Mouse (Mus musculus) limb, embryonic 13.5 days (tissue): ENCODE measurements around the gene Srrm4. TPM values are rescaled to one million over a fixed set of nuclear protein-coding genes. Genes with fewer than 3 reads are reported as not detected.

Experiments used
- ATAC-seq: fragments of 200-750 bp; cut with Nextera tagmentation; 2 replicates; pipeline ENCODE4 v1.8.0; 2017; ENCODE audit warnings: low read depth, moderate number of reproducible peaks, moderate TSS enrichment; ENCODE audit not compliant: low FRiP score
- H3K27ac ChIP-seq: fragments of 300-500 bp; sonication (generic); 2 replicates; pipeline ENCODE4 v1.5.1; 2015; ENCODE audit warnings: inconsistent platforms, mild to moderate bottlenecking, moderate library complexity
- H3K27me3 ChIP-seq: fragments of 300-500 bp; sonication (generic); 2 replicates; pipeline ENCODE4 v1.6.1; 2015; ENCODE audit warnings: mild to moderate bottlenecking, inconsistent platforms
- H3K36me3 ChIP-seq: fragments of 300-500 bp; sonication (generic); 2 replicates; pipeline ENCODE4 v1.6.1; 2015; ENCODE audit warnings: inconsistent platforms, mild to moderate bottlenecking, moderate library complexity
- H3K4me1 ChIP-seq: fragments of 300-500 bp; sonication (generic); 2 replicates; pipeline ENCODE4 v1.6.1; 2015; ENCODE audit warnings: inconsistent platforms
- H3K4me2 ChIP-seq: fragments of 300-500 bp; sonication (generic); replicated peaks from 2 replicates; pipeline ENCODE4 v1.6.1; 2015; ENCODE audit warnings: inconsistent platforms, mild to moderate bottlenecking, moderate library complexity
- H3K4me3 ChIP-seq: fragments of 300-500 bp; sonication (generic); 2 replicates; pipeline ENCODE4 v1.5.1; 2015; ENCODE audit warnings: moderate library complexity, mild to moderate bottlenecking, inconsistent platforms
- H3K9ac ChIP-seq: fragments of 300-500 bp; sonication (generic); 2 replicates; pipeline ENCODE4 v1.6.1; 2015; ENCODE audit warnings: mild to moderate bottlenecking, inconsistent platforms
- H3K9me3 ChIP-seq: fragments of 300-500 bp; sonication (generic); 2 replicates; pipeline ENCODE4 v1.6.1; 2016; ENCODE audit warnings: inconsistent platforms
- WGBS: fragments of 180-500 bp; shearing (Covaris S2); methylation state at CpG from one replicate; pipeline ENCODE4 v1.1.7; 2015; 5-methylcytosine and 5-hydroxymethylcytosine counted together
- polyA plus RNA-seq: library from polyadenylated mRNA; unstranded; fragments of >200 nt; fragmentation: Nextera tagmentation; extraction: Ambion mirVana; gene quantifications from 2 replicates; pipeline ENCODE4 v1.2.1, GENCODE M21; 2015

Srrm4 gene
- polyA plus RNA-seq, 1 experiment from 2014 or later = 0.25 TPM

DNA sequence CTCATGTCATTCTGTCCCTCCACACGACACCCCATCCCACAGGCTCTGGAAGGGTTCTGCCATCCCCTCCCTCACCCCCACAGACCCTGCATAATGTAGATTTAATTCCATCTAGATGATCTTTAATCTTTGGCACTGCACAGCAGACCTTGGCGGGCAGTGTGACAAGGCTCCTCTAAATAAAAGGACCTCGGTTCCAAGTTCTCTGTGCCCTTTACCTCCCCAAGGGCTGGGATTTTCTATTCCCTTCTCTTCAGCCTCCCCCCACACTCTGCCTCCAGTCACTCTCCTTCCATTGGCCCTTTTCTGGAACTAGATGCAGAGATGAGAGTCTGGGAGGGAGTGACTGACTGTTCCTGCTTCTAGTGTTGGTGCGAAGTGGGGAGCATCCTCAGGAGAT lies 202.3 kb downstream of the Srrm4 start:
- no peak overlapping the region for H3K4me2 ChIP-seq

More for the DNA sequence above, 202.3 kb downstream of the Srrm4 start:
- Histone ChIP-seq H3K27me3 (no peaks in the 10 kb centered on the region), H3K27ac (no peak overlapping the region), H3K9ac (no peak overlapping the region), H3K4me3 (no peak overlapping the region), H3K4me1 (peaks cover 9% of the 10 kb centered on the region; the same call in 1 of the 2 replicates), H3K36me3 (no peaks in the 10 kb centered on the region), H3K9me3 (no peaks in the 10 kb centered on the region)
- no peak for ATAC-seq
- WGBS = 82% methylated on average over 4 of the region's 4 CpGs

Other genes starting within 250 kb of the Srrm4 start
- gene Hspb8, start 169.0 kb downstream of the Srrm4 start, polyA plus RNA-seq = 13.5 and 13.8 TPM in 2 replicates